Comparison of ENCODE assay signal across 8 mouse cellular contexts in genomic region chr3:101212403-101213211, GRCm38 (mm10).
DNase-seq lines count a peak whose midpoint lies in the region; ATAC-seq and TF ChIP-seq lines count a peak whose summit lies in the region.

No protein-coding gene starts in this region.

- peak; percentile 15 for DNase-seq in layer of hippocampus, adult 11-12 months (ENCODE audit: low spot score)
- no peak for DNase-seq in layer of hippocampus, adult 9-11 months
- DNase-seq in brain, adult 2 months (ENCODE audit: low read depth, low spot score) = peak; percentile 42
- DNase-seq in forebrain, postnatal 0 days = peak; percentile 49
- DNase-seq in hindbrain, embryonic 10.5 days (ENCODE audit: low spot score) = peak; percentile 59
- DNase-seq in mesoderm, embryonic 11.5 days (ENCODE audit: low read depth, low spot score) = peak; percentile 69
- DNase-seq in thymus, adult 2 months = peak; percentile 53

- H3K27ac ChIP-seq in forebrain, postnatal 0 days (ENCODE audit: low read depth, low read length) = 0 out of 2 replicates have a peak overlapping the region, but pooled peaks have one; percentile 58
- H3K27ac ChIP-seq in hindbrain, embryonic 10.5 days = peak overlapping the region; percentile 86
- H3K27ac ChIP-seq in thymus, adult 2 months (ENCODE audit: control insufficient read depth, insufficient read depth, low read length) = no peak overlapping the region

- no peaks in the 10 kb centered on the region for H3K36me3 ChIP-seq in forebrain, postnatal 0 days (ENCODE audit: insufficient read depth)
- no peaks in the 10 kb centered on the region for H3K36me3 ChIP-seq in hindbrain, embryonic 10.5 days
- H3K36me3 ChIP-seq in thymus, adult 2 months (ENCODE audit: control insufficient read depth, insufficient read depth, low read length) = no peaks in the 10 kb centered on the region

- no peak overlapping the region for H3K4me2 ChIP-seq in forebrain, postnatal 0 days (ENCODE audit: low read depth)

- H3K27me3 ChIP-seq in forebrain, postnatal 0 days (ENCODE audit: insufficient read depth, low read length) = no peaks in the 10 kb centered on the region
- H3K27me3 ChIP-seq in hindbrain, embryonic 10.5 days (ENCODE audit: insufficient read depth, poor library complexity, severe bottlenecking) = no peaks in the 10 kb centered on the region
- H3K27me3 ChIP-seq in thymus, adult 2 months (ENCODE audit: control insufficient read depth, insufficient read depth, low read length) = no peaks in the 10 kb centered on the region

- 7% methylated on average over 12 of the region's 12 CpGs for WGBS in forebrain, postnatal 0 days
- 16% methylated on average over 12 of the region's 12 CpGs for WGBS in hindbrain, embryonic 10.5 days
- 41% methylated on average over 12 of the region's 12 CpGs for WGBS in thymus, adult 2 months

- ATAC-seq in forebrain, postnatal 0 days = peak; percentile 84
- ATAC-seq in inflammation-experienced regulatory T-cells, adult 6 months = no peak

- H3K4me1 ChIP-seq in forebrain, postnatal 0 days (ENCODE audit: insufficient read depth) = peaks cover 10% of the 10 kb centered on the region
- H3K4me1 ChIP-seq in hindbrain, embryonic 10.5 days (replicated peaks) = peaks cover 25% of the 10 kb centered on the region
- H3K4me1 ChIP-seq in thymus, adult 2 months (replicated peaks; ENCODE audit: control insufficient read depth, insufficient read depth, low read length) = peaks cover 18% of the 10 kb centered on the region

- TF ChIP-seq POLR2A in thymus, adult 2 months (IDR thresholded peaks at IDR 0.05; ENCODE audit: control insufficient read depth, extremely low read depth, insufficient read depth, low read length, poor library complexity) = no peak

- TF ChIP-seq CTCF in forebrain, postnatal 0 days (IDR thresholded peaks at IDR 0.05; ENCODE audit: low read depth) = no peak
- TF ChIP-seq CTCF in thymus, adult 2 months (IDR thresholded peaks at IDR 0.05; ENCODE audit: borderline replicate concordance, control insufficient read depth, extremely low read depth, insufficient read depth, low read length, poor library complexity) = no peak

- H3K9me3 ChIP-seq in forebrain, postnatal 0 days (ENCODE audit: low read length) = no peaks in the 10 kb centered on the region
- H3K9me3 ChIP-seq in hindbrain, embryonic 10.5 days = no peaks in the 10 kb centered on the region

- H3K9ac ChIP-seq in forebrain, postnatal 0 days = 0 out of 2 replicates have a peak overlapping the region, but pooled peaks have one; percentile 28

- no peak overlapping the region for H3K4me3 ChIP-seq in forebrain, postnatal 0 days (ENCODE audit: low read depth, low read length)
- H3K4me3 ChIP-seq in hindbrain, embryonic 10.5 days = peak overlapping the region; percentile 22
- H3K4me3 ChIP-seq in thymus, adult 2 months (ENCODE audit: control insufficient read depth, insufficient read depth, low read length) = no peak overlapping the region
